Mouse (Mus musculus): ENCODE measurements around the gene Micall2. TPM values are rescaled to one million over a fixed set of nuclear protein-coding genes. Genes with fewer than 3 reads are reported as not detected.

Gene Micall2
- polyA plus RNA-seq, 2 experiments from 2014 or later = not detected

GRCm38 (mm10) chr5:139681832-139682630, 54.1 kb downstream of the Micall2 start:
- ATAC-seq = no peak

- ATAC-seq = no peak
Observed at GRCm38 (mm10) chr5:139675707-139675967, 60.5 kb downstream of the Micall2 start.

- no peak for ATAC-seq
Observed at GRCm38 (mm10) chr5:139674940-139675706, 61.0 kb downstream of the Micall2 start.

- no peak for ATAC-seq
Observed at GRCm38 (mm10) chr5:139669380-139669779, 66.8 kb downstream of the Micall2 start.

- no peak for ATAC-seq
Observed at GRCm38 (mm10) chr5:139668494-139668893, 67.6 kb downstream of the Micall2 start.

GRCm38 (mm10) chr5:139666496-139666895, 69.6 kb downstream of the Micall2 start:
- ATAC-seq = no peak

GRCm38 (mm10) chr5:139665375-139665774, 70.8 kb downstream of the Micall2 start:
- ATAC-seq = no peak

GRCm38 (mm10) chr5:139661713-139662112, 74.4 kb downstream of the Micall2 start:
- ATAC-seq = no peak

- ATAC-seq = no peak
Observed at GRCm38 (mm10) chr5:139659307-139659706, 76.8 kb downstream of the Micall2 start.

GRCm38 (mm10) chr5:139658865-139659264, 77.3 kb downstream of the Micall2 start:
- no peak for ATAC-seq

- ATAC-seq = no peak
Observed at GRCm38 (mm10) chr5:139657959-139658602, 78.1 kb downstream of the Micall2 start.

Other genes starting within 250 kb of the Micall2 start
- not detected for gene Uncx, start 192.8 kb downstream of the Micall2 start, polyA plus RNA-seq (2017; shearing (Covaris generic))
- 10 to 100 TPM; 15.6 to 16.7 TPM for gene Ints1, start 39.3 kb upstream of the Micall2 start, polyA plus RNA-seq (2017; shearing (Covaris generic))
- 10 to 100 TPM; 10.4 to 16.7 TPM for gene Mafk, start 55.2 kb upstream of the Micall2 start, polyA plus RNA-seq (2017; shearing (Covaris generic))
- gene Tmem184a, start 83.6 kb upstream of the Micall2 start, polyA plus RNA-seq (2017; shearing (Covaris generic)) = under 1 TPM in 1 of 2 experiments, not detected in 1; 0.24 TPM
- not detected for gene Gm26938, start 90.1 kb upstream of the Micall2 start, polyA plus RNA-seq (2017; shearing (Covaris generic))
- gene Psmg3, start 90.5 kb upstream of the Micall2 start, polyA plus RNA-seq (2017; shearing (Covaris generic)) = 10 to 100 TPM; 46.1 to 52.5 TPM
- not detected for gene Elfn1, start 171.6 kb upstream of the Micall2 start, polyA plus RNA-seq (2017; shearing (Covaris generic))